Mouse (Mus musculus): Measurements from ENCODE around the gene Car10. TPM values are rescaled to one million over a fixed set of nuclear protein-coding genes. Genes with fewer than 3 reads are reported as not detected.

The Car10 gene
- polyA plus RNA-seq, 1 experiment from 2014 or later = 3.6 TPM

DNA sequence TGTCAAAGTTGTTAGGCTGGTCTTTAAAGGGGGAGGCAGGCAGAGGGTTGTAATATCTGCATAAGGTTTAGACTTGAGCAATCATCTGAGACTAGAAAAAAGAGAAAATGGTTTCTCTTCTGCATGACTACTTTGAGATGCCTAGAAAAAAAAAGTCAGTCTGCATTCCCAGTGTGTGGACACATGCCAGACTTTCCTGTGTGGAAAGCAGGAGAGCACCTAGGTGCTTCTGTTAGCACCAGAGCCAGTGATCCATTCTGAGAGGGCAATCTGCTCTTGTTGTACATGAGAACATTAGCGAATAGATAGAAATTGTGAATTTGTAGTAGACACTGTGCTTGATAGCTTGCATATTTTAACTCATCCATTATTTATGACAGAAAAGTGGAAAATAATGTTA lies 40.0 kb downstream of the Car10 start:
- Histone ChIP-seq H3K27ac (ENCODE audit: low read depth, low read length) (no peak overlapping the region), H3K36me3 (ENCODE audit: control insufficient read depth, insufficient read depth, low read length) (no peaks in the 10 kb centered on the region), H3K4me1 (ENCODE audit: control insufficient read depth, insufficient read depth, low read length) (no peaks in the 10 kb centered on the region), H3K9me3 (ENCODE audit: control insufficient read depth, low read length) (no peaks in the 10 kb centered on the region), H3K4me3 (ENCODE audit: low read depth, low read length) (no peak overlapping the region), H3K9ac (ENCODE audit: low read length) (no peak overlapping the region), H3K27me3 (ENCODE audit: control insufficient read depth, insufficient read depth, low read length) (no peaks in the 10 kb centered on the region), H3K4me2 (ENCODE audit: low read depth) (no peak overlapping the region)
- WGBS = 97% methylated on average over 1 of the region's 1 CpGs
- no peak for ATAC-seq (ENCODE audit: insufficient read depth, low FRiP score, low TSS enrichment)
- no peak for DNase-seq (ENCODE audit: low spot score)

DNA sequence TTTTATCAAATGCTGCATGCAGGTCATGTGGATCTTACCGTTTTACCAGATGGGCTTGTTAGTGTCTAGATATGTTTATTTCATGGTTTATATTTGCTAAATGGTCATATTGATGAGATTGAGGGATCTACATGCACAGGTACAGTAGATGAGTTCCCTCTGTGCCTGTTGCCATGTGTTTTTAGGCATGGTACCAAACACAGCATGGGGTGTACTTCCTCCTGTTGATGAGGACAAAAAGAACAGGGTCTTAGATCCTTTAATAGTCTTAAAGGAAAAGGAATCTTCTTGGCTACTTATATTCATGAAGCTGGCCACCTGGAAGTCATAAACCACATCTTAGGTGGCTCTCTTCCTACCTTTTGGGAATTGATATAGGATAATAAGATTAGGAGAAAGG lies 43.9 kb downstream of the Car10 start:
- WGBS = 88% methylated on average over 1 of the region's 1 CpGs

DNA sequence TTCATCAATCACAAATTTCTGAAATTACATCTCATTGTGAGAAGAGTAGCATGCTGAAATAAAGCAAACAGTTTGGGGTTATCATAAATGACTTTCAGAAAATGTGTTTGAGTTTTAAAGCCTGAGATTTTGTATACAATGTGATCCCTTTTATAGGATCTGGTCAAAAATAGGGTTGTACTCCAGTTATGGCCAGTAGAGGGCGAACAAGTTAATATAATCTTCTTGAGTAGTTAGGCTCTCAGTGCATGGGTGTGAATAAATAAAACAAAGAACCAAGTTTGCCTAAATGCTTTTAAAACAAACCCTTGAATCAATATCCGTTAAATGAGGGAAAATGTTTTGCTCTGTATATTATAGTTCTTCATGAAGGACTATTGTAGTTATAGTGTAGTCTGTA lies 46.7 kb downstream of the Car10 start:
- DNase-seq (ENCODE audit: low spot score) (no peak), ATAC-seq (ENCODE audit: insufficient read depth, low FRiP score, low TSS enrichment) (no peak)
- H3K9ac ChIP-seq (ENCODE audit: low read length) = no peak overlapping the region
- 22% methylated on average over 2 of the region's 2 CpGs for WGBS
- H3K4me3 ChIP-seq (ENCODE audit: low read depth, low read length) = no peak overlapping the region
- H3K27me3 ChIP-seq (ENCODE audit: control insufficient read depth, insufficient read depth, low read length) = no peaks in the 10 kb centered on the region
- no peak overlapping the region for H3K4me2 ChIP-seq (ENCODE audit: low read depth)
- no peaks in the 10 kb centered on the region for H3K9me3 ChIP-seq (ENCODE audit: control insufficient read depth, low read length)
- H3K4me1 ChIP-seq (ENCODE audit: control insufficient read depth, insufficient read depth, low read length) = no peaks in the 10 kb centered on the region
- no peaks in the 10 kb centered on the region for H3K36me3 ChIP-seq (ENCODE audit: control insufficient read depth, insufficient read depth, low read length)
- no peak overlapping the region for H3K27ac ChIP-seq (ENCODE audit: low read depth, low read length)

More for the DNA sequence above, 43.9 kb downstream of the Car10 start:
- no peaks in the 10 kb centered on the region for H3K9me3 ChIP-seq (ENCODE audit: control insufficient read depth, low read length)
- H3K36me3 ChIP-seq (ENCODE audit: control insufficient read depth, insufficient read depth, low read length) = no peaks in the 10 kb centered on the region
- DNase-seq (ENCODE audit: low spot score) (no peak), ATAC-seq (ENCODE audit: insufficient read depth, low FRiP score, low TSS enrichment) (no peak)
- no peak overlapping the region for H3K9ac ChIP-seq (ENCODE audit: low read length)
- H3K4me2 ChIP-seq (ENCODE audit: low read depth) = no peak overlapping the region
- no peaks in the 10 kb centered on the region for H3K27me3 ChIP-seq (ENCODE audit: control insufficient read depth, insufficient read depth, low read length)
- no peaks in the 10 kb centered on the region for H3K4me1 ChIP-seq (ENCODE audit: control insufficient read depth, insufficient read depth, low read length)
- H3K4me3 ChIP-seq (ENCODE audit: low read depth, low read length) = no peak overlapping the region
- H3K27ac ChIP-seq (ENCODE audit: low read depth, low read length) = no peak overlapping the region

DNA sequence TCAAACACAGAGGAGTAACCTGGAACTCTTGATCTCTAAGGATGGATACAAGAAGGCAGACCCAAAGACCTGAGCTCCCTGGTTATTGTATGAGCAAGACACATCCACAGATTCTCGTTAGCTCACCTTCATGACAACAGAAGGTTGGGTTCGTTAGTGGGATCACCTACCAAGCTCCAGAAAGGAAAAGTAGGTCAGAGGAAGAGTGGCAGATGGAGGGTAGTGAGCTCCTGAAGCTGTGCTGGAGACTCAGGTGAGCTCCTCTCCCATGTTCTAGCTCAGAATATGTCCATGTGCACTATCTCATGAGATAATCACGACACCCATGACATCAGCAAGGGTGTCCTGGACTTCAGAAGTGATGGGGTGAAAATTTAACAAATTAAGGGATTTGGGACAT lies 57.1 kb downstream of the Car10 start:
- Histone ChIP-seq H3K27ac (ENCODE audit: low read depth, low read length) (no peak overlapping the region), H3K36me3 (ENCODE audit: control insufficient read depth, insufficient read depth, low read length) (no peaks in the 10 kb centered on the region), H3K4me2 (ENCODE audit: low read depth) (no peak overlapping the region), H3K4me3 (ENCODE audit: low read depth, low read length) (no peak overlapping the region), H3K9me3 (ENCODE audit: control insufficient read depth, low read length) (no peaks in the 10 kb centered on the region), H3K9ac (ENCODE audit: low read length) (no peak overlapping the region), H3K27me3 (ENCODE audit: control insufficient read depth, insufficient read depth, low read length) (no peaks in the 10 kb centered on the region), H3K4me1 (ENCODE audit: control insufficient read depth, insufficient read depth, low read length) (no peaks in the 10 kb centered on the region)
- DNase-seq (ENCODE audit: low spot score) = no peak
- 73% methylated on average over 3 of the region's 3 CpGs for WGBS
- no peak for ATAC-seq (ENCODE audit: insufficient read depth, low FRiP score, low TSS enrichment)

DNA sequence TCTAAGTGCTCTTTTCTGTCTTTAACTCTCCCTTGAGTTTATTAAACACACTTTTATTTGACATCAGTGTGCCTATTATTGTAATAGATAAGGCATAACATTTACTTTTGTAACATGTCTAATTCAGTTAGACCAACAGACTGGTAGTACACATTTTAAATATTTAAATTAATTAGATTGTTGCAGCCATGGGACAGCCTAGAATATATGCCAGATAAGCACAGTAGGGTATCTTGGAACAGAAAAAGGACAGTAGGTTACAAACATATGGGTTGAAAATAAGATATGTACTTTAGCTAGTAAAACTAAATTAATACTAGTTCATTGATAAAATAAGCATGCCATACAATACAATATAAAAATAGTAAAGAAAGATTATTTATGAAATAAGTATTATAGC lies 74.6 kb downstream of the Car10 start:
- no peak overlapping the region for H3K4me3 ChIP-seq (ENCODE audit: low read depth, low read length)
- H3K36me3 ChIP-seq (ENCODE audit: control insufficient read depth, insufficient read depth, low read length) = no peaks in the 10 kb centered on the region
- ATAC-seq (ENCODE audit: insufficient read depth, low FRiP score, low TSS enrichment) = no peak
- H3K9me3 ChIP-seq (ENCODE audit: control insufficient read depth, low read length) = no peaks in the 10 kb centered on the region
- H3K27me3 ChIP-seq (ENCODE audit: control insufficient read depth, insufficient read depth, low read length) = no peaks in the 10 kb centered on the region
- no peak overlapping the region for H3K4me2 ChIP-seq (ENCODE audit: low read depth)
- DNase-seq (ENCODE audit: low spot score) = no peak
- no peaks in the 10 kb centered on the region for H3K4me1 ChIP-seq (ENCODE audit: control insufficient read depth, insufficient read depth, low read length)
- no peak overlapping the region for H3K9ac ChIP-seq (ENCODE audit: low read length)
- H3K27ac ChIP-seq (ENCODE audit: low read depth, low read length) = no peak overlapping the region

DNA sequence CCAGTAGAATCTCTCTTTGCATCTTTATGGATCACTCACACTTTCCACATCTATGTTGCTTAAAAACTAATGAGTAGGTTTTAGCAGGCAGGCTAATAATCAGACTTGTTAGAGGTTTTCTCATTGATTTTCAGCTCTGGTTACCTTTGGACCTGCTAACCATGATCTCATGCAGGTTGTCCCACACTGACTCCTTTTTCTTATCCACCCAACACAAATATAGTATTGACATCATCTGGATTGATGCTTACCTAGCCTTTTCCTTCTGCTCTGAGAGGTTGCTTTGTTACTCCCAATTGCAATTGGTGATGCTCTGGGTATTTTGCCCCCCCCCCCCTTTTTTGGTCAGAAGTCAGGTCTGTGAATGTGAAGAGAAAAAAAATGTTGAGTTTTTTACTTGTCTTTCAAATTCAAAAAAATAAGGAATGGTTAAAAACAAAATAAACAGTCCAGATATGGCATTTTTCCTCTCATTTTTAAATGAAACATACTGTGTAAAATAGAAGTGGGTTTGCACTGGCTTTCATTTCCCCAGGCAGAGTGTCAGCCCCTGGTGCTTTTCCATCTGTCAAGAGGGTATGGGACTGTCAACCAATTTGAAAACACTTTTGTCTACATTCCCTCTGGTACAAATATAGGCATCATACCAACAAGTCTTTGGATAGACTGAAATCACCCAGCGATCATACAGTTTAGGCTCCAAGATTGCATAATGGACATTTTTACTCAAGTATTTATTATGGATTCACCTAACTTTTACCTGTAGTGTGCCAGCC lies 75.9 kb downstream of the Car10 start:
- Histone ChIP-seq H3K9ac (ENCODE audit: low read length) (no peak overlapping the region), H3K27me3 (ENCODE audit: control insufficient read depth, insufficient read depth, low read length) (no peaks in the 10 kb centered on the region), H3K4me3 (ENCODE audit: low read depth, low read length) (no peak overlapping the region), H3K9me3 (ENCODE audit: control insufficient read depth, low read length) (no peaks in the 10 kb centered on the region), H3K4me2 (ENCODE audit: low read depth) (no peak overlapping the region), H3K4me1 (ENCODE audit: control insufficient read depth, insufficient read depth, low read length) (no peaks in the 10 kb centered on the region), H3K36me3 (ENCODE audit: control insufficient read depth, insufficient read depth, low read length) (no peaks in the 10 kb centered on the region), H3K27ac (ENCODE audit: low read depth, low read length) (no peak overlapping the region)
- ATAC-seq (ENCODE audit: insufficient read depth, low FRiP score, low TSS enrichment) (no peak), DNase-seq (ENCODE audit: low spot score) (no peak)
- 94% methylated on average over 1 of the region's 1 CpGs for WGBS

DNA sequence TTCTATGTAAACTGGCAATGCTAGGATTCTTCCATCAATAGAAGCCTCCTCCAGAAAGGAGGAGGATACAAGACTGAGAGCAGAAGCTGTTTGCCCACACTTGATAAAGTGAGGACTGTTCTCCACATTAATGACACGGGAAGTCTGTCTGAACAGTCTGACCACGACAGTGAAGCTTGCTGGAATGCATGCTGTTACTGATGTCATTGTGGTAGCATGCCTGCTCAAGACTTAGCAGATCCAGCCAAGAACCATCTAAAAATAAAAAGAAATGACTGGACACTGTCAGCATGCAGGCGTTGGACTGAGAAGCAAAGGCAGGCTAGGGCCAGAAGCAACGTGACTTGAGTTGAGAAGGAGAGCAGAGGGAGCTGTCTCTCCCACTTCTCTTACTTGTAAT lies 87.6 kb downstream of the Car10 start:
- H3K36me3 ChIP-seq (ENCODE audit: control insufficient read depth, insufficient read depth, low read length) = no peaks in the 10 kb centered on the region
- ATAC-seq (ENCODE audit: insufficient read depth, low FRiP score, low TSS enrichment) = no peak
- no peaks in the 10 kb centered on the region for H3K9me3 ChIP-seq (ENCODE audit: control insufficient read depth, low read length)
- H3K27me3 ChIP-seq (ENCODE audit: control insufficient read depth, insufficient read depth, low read length) = no peaks in the 10 kb centered on the region
- no peak for DNase-seq (ENCODE audit: low spot score)
- no peak overlapping the region for H3K4me3 ChIP-seq (ENCODE audit: low read depth, low read length)
- no peaks in the 10 kb centered on the region for H3K4me1 ChIP-seq (ENCODE audit: control insufficient read depth, insufficient read depth, low read length)
- H3K27ac ChIP-seq (ENCODE audit: low read depth, low read length) = no peak overlapping the region
- H3K4me2 ChIP-seq (ENCODE audit: low read depth) = no peak overlapping the region
- WGBS = 81% methylated on average over 4 of the region's 4 CpGs
- no peak overlapping the region for H3K9ac ChIP-seq (ENCODE audit: low read length)

DNA sequence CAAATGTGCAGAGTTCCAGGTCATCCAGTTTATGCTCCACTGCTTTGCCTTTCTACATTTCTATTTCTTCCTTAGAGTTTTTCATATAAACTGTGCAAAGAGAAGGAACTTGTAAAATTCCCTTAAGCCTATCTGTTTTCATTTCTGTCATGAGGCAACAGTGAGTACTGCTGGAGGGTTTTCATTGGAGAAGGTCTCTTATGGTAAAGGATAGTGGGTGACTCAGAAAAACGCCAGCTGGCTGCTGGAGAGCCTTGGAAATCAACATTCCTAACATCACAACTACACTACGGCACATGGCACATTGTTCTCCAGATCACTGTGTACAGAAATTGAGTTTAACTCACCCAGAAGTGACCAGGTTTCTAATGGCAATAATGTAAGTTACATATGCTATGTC lies 88.3 kb downstream of the Car10 start:
- no peaks in the 10 kb centered on the region for H3K36me3 ChIP-seq (ENCODE audit: control insufficient read depth, insufficient read depth, low read length)
- H3K27ac ChIP-seq (ENCODE audit: low read depth, low read length) = no peak overlapping the region
- no peak overlapping the region for H3K4me2 ChIP-seq (ENCODE audit: low read depth)
- H3K27me3 ChIP-seq (ENCODE audit: control insufficient read depth, insufficient read depth, low read length) = no peaks in the 10 kb centered on the region
- H3K9ac ChIP-seq (ENCODE audit: low read length) = no peak overlapping the region
- no peak overlapping the region for H3K4me3 ChIP-seq (ENCODE audit: low read depth, low read length)
- ATAC-seq (ENCODE audit: insufficient read depth, low FRiP score, low TSS enrichment) = no peak
- 73% methylated on average over 2 of the region's 2 CpGs for WGBS
- no peaks in the 10 kb centered on the region for H3K9me3 ChIP-seq (ENCODE audit: control insufficient read depth, low read length)
- DNase-seq (ENCODE audit: low spot score) = no peak
- no peaks in the 10 kb centered on the region for H3K4me1 ChIP-seq (ENCODE audit: control insufficient read depth, insufficient read depth, low read length)

DNA sequence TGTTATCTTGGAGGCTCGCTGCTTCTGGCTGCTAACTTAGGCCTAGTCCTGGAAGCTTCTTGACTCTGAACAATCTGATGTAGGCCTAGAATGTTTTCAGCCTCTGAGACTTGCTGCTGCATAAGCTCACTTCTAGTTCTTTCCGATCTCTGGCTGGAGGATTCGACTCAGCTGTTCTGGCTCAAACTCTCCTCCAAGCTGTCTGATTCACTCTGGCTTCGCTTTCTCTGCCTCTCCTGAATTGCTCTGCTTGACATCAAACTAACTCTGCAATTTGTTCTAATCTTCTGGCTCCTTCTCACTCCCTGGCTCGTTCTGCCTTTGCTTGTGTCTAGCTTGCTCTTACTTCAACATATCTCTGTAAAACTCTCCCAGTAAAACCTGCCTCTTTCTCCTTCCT lies 90.8 kb downstream of the Car10 start:
- H3K9ac ChIP-seq (ENCODE audit: low read length) = no peak overlapping the region
- H3K4me1 ChIP-seq (ENCODE audit: control insufficient read depth, insufficient read depth, low read length) = no peaks in the 10 kb centered on the region
- no peaks in the 10 kb centered on the region for H3K36me3 ChIP-seq (ENCODE audit: control insufficient read depth, insufficient read depth, low read length)
- H3K4me2 ChIP-seq (ENCODE audit: low read depth) = no peak overlapping the region
- ATAC-seq (ENCODE audit: insufficient read depth, low FRiP score, low TSS enrichment) = no peak
- no peak for DNase-seq (ENCODE audit: low spot score)
- H3K27me3 ChIP-seq (ENCODE audit: control insufficient read depth, insufficient read depth, low read length) = no peaks in the 10 kb centered on the region
- 94% methylated on average over 5 of the region's 5 CpGs for WGBS
- no peak overlapping the region for H3K4me3 ChIP-seq (ENCODE audit: low read depth, low read length)
- no peaks in the 10 kb centered on the region for H3K9me3 ChIP-seq (ENCODE audit: control insufficient read depth, low read length)
- no peak overlapping the region for H3K27ac ChIP-seq (ENCODE audit: low read depth, low read length)
